Mouse (Mus musculus) ES-Bruce4 (cell line): ENCODE results near the gene Pik3cd. TPM values are rescaled to one million over a fixed set of nuclear protein-coding genes. Genes with fewer than 3 reads are reported as not detected.

ENCODE experiments used
- H3K27ac ChIP-seq: 2 replicates; pipeline ENCODE4 v1.5.1; 2012; ENCODE audit warnings: low read length, inconsistent platforms; ENCODE audit not compliant: insufficient read depth
- H3K27me3 ChIP-seq: 2 replicates; pipeline ENCODE4 v1.6.1; 2012; ENCODE audit warnings: mild to moderate bottlenecking, low read length, inconsistent platforms; ENCODE audit not compliant: control insufficient read depth, poor library complexity, insufficient read depth, severe bottlenecking
- H3K36me3 ChIP-seq: 2 replicates; pipeline ENCODE4 v1.6.1; 2012; ENCODE audit warnings: inconsistent platforms, mild to moderate bottlenecking, low read length, moderate library complexity; ENCODE audit not compliant: control insufficient read depth, poor library complexity, insufficient read depth, severe bottlenecking
- H3K4me1 ChIP-seq: one replicate; pipeline ENCODE4 v1.8.1; 2011; ENCODE audit warnings: low read length; ENCODE audit not compliant: control insufficient read depth, insufficient read depth
- H3K4me3 ChIP-seq: 2 replicates; pipeline ENCODE4 v1.5.1; 2011; ENCODE audit warnings: low read depth, mild to moderate bottlenecking, low read length
- H3K9ac ChIP-seq: 2 replicates; pipeline ENCODE4 v1.6.1; 2012; ENCODE audit warnings: low read depth, mild to moderate bottlenecking, inconsistent platforms; ENCODE audit not compliant: poor library complexity, severe bottlenecking
- H3K9me3 ChIP-seq: replicated peaks from 2 replicates; pipeline ENCODE4 v1.6.1; 2012; ENCODE audit warnings: mild to moderate bottlenecking, low read length, inconsistent platforms; ENCODE audit not compliant: control insufficient read depth, poor library complexity, insufficient read depth, severe bottlenecking
- CTCF ChIP-seq: IDR thresholded peaks from one replicate; pipeline ENCODE4 v1.8.1; 2011; ENCODE audit warnings: low read depth, low read length
- EP300 ChIP-seq: IDR thresholded peaks from 2 replicates; pipeline ENCODE4 v1.6.1; 2011; ENCODE audit warnings: low read depth, low read length; ENCODE audit not compliant: insufficient read depth
- POLR2A ChIP-seq: IDR thresholded peaks from one replicate; pipeline ENCODE4 v1.8.1; 2011; ENCODE audit warnings: low read length; ENCODE audit not compliant: insufficient read depth
- polyA plus RNA-seq: library from polyadenylated mRNA; stranded (reverse); fragments of >200 nt; gene quantifications from 2 replicates; pipeline ENCODE4 v1.2.4, GENCODE M21; 2011; ENCODE audit warnings: low read depth; ENCODE audit not compliant: missing spikeins, insufficient read depth, insufficient read length

Pik3cd gene
- polyA plus RNA-seq, 1 experiment = 13.5 TPM

GRCm38 (mm10) chr4:149606766-149607358, 95.5 kb downstream of the Pik3cd start:
- H3K4me3 ChIP-seq = peak overlapping the region; percentile 30; the same call in 1 of the 2 replicates
- peak overlapping the region; percentile 39; the same call in 1 of the 2 replicates for H3K9ac ChIP-seq
- H3K27me3 ChIP-seq = no peaks in the 10 kb centered on the region
- H3K4me1 ChIP-seq = peaks cover 2% of the 10 kb centered on the region
- H3K36me3 ChIP-seq = no peaks in the 10 kb centered on the region
- peak overlapping the region; percentile 88 for H3K27ac ChIP-seq
- no peaks in the 10 kb centered on the region for H3K9me3 ChIP-seq
- TF ChIP-seq CTCF = no peak
- no peak for TF ChIP-seq POLR2A
- no peak for TF ChIP-seq EP300

GRCm38 (mm10) chr4:149606056-149606455, 96.3 kb downstream of the Pik3cd start:
- Histone ChIP-seq H3K9me3 (no peaks in the 10 kb centered on the region), H3K36me3 (no peaks in the 10 kb centered on the region), H3K4me1 (peaks cover 2% of the 10 kb centered on the region), H3K27me3 (no peaks in the 10 kb centered on the region), H3K4me3 (no peak overlapping the region), H3K9ac (no peak overlapping the region), H3K27ac (no peak overlapping the region)
- TF ChIP-seq POLR2A (no peak), CTCF (no peak), EP300 (no peak)

GRCm38 (mm10) chr4:149604518-149604917, 97.9 kb downstream of the Pik3cd start:
- Histone ChIP-seq H3K36me3 (no peaks in the 10 kb centered on the region), H3K4me3 (no peak overlapping the region), H3K9me3 (no peaks in the 10 kb centered on the region), H3K27me3 (no peaks in the 10 kb centered on the region), H3K27ac (no peak overlapping the region), H3K9ac (no peak overlapping the region), H3K4me1 (peaks cover 2% of the 10 kb centered on the region)
- TF ChIP-seq POLR2A (no peak), CTCF (peak; percentile 67), EP300 (no peak)

- no peak overlapping the region for H3K27ac ChIP-seq
- TF ChIP-seq CTCF (no peak), POLR2A (no peak), EP300 (no peak)
- H3K9ac ChIP-seq = no peak overlapping the region
- H3K36me3 ChIP-seq = no peaks in the 10 kb centered on the region
- peaks cover 2% of the 10 kb centered on the region for H3K4me1 ChIP-seq
- no peaks in the 10 kb centered on the region for H3K9me3 ChIP-seq
- H3K27me3 ChIP-seq = no peaks in the 10 kb centered on the region
- H3K4me3 ChIP-seq = no peak overlapping the region
These were observed 98.5 kb downstream of the Pik3cd start for GRCm38 (mm10) chr4:149603860-149604259.

- Histone ChIP-seq H3K9me3 (no peaks in the 10 kb centered on the region), H3K36me3 (no peaks in the 10 kb centered on the region), H3K27me3 (no peaks in the 10 kb centered on the region), H3K4me1 (peaks cover 2% of the 10 kb centered on the region), H3K4me3 (no peak overlapping the region), H3K27ac (no peak overlapping the region), H3K9ac (no peak overlapping the region)
- TF ChIP-seq CTCF = no peak
- TF ChIP-seq EP300 = peak; percentile 72; the same call in 1 of the 2 replicates
These were observed 100.1 kb downstream of the Pik3cd start for GRCm38 (mm10) chr4:149602236-149602635.

GRCm38 (mm10) chr4:149601484-149601883, 100.9 kb downstream of the Pik3cd start:
- H3K9me3 ChIP-seq = no peaks in the 10 kb centered on the region
- no peak overlapping the region for H3K4me3 ChIP-seq
- H3K36me3 ChIP-seq = no peaks in the 10 kb centered on the region
- H3K27me3 ChIP-seq = no peaks in the 10 kb centered on the region
- no peak overlapping the region for H3K27ac ChIP-seq
- H3K9ac ChIP-seq = no peak overlapping the region
- peaks cover 2% of the 10 kb centered on the region for H3K4me1 ChIP-seq
- TF ChIP-seq EP300 = no peak
- no peak for TF ChIP-seq POLR2A
- TF ChIP-seq CTCF = no peak
